Mouse (Mus musculus) testis, adult 10 weeks (tissue): ENCODE measurements around the gene Hoxd10. TPM values are rescaled to one million over a fixed set of nuclear protein-coding genes. Genes with fewer than 3 reads are reported as not detected.

Source experiments
- polyA plus RNA-seq: library from polyadenylated mRNA; stranded (reverse); fragments of 350-450 nt; fragmentation: Illumina TruSeq; extraction: RNeasy Lipid Tissue Mini Kit (QIAGEN cat#74804); gene quantifications from one replicate; pipeline ENCODE4 v1.2.3, GENCODE M21; 2014; ENCODE audit warnings: low read depth, low replicate concordance

Hoxd10 gene
- polyA plus RNA-seq = 0.95 TPM

GRCm38 (mm10) chr2:74691022-74691951, at the start of gene Hoxd10:
Hoxd10 (plus strand) TSS chr2:74691924.

GRCm38 (mm10) chr2:74659507-74660005, 32.2 kb upstream of the Hoxd10 start, which contains the start of gene Evx2:
Evx2 (minus strand) TSS chr2:74659557.

GRCm38 (mm10) chr2:74667842-74668357, 23.8 kb upstream of the Hoxd10 start, which contains the start of gene Hoxd13:
Hoxd13 (plus strand) TSS chr2:74668310.

DNA sequence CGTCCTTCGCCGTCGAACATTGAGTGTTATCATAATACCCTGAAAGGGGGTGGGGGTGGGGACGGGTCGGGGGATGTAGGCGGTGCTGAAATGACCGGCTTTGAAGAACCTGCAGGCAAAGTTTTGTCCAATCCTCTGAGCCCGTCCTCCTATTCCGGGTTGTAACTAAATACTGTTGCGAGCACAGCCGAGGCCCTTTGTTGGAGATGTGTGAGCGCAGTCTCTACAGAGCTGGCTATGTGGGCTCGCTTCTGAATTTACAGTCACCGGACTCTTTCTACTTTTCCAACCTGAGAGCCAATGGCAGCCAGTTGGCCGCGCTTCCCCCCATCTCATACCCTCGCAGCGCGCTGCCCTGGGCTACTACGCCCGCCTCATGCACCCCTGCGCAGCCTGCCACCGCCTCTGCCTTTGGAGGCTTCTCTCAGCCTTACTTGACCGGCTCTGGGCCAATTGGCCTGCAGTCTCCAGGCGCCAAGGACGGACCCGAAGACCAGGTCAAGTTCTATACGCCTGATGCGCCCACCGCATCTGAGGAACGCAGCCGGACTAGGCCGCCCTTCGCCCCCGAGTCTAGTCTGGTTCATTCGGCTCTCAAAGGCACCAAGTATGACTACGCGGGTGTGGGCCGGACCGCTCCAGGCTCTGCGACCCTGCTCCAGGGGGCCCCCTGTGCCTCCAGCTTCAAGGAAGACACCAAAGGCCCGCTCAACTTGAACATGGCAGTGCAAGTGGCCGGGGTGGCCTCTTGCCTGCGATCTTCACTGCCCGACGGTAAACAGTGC, 16.7 kb upstream of the Hoxd10 start, which contains the start of gene Hoxd12:
Gene Hoxd12 (plus strand): TSS at position 133 of the 785 bp plus-strand sequence.

GRCm38 (mm10) chr2:74678891-74679595, 12.7 kb upstream of the Hoxd10 start, which contains the start of gene Hoxd11:
Hoxd11 (plus strand) TSS chr2:74679557.

DNA sequence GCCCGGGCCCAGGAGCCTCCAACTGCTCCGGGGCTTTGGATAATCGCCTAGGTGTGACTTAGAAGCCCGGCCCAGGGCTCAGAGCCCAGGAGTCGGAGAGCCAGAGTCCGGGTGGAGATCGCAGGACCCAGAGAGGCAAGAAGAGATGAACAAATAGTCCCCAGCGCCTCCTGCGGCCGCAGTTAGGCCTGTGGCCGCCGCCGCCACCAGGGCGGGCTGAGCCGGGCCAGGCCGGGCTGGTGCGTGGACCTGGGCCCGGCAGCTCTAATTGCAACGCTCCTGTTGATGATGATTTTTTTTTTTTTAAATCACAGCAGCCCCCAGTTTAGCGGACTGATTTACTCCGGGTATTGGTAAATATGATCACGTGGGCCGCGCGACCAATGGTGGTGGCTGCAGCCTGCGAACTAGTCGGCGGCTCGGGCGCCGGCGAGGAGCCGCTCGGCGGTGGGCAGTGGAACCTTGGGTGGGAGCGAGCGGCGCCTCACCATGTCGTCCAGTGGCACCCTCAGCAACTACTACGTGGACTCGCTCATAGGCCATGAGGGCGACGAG, 5.9 kb downstream of the Hoxd10 start, which contains the start of gene Hoxd9:
Gene Hoxd9 (plus strand): TSS at position 161 of the 555 bp plus-strand sequence.

DNA sequence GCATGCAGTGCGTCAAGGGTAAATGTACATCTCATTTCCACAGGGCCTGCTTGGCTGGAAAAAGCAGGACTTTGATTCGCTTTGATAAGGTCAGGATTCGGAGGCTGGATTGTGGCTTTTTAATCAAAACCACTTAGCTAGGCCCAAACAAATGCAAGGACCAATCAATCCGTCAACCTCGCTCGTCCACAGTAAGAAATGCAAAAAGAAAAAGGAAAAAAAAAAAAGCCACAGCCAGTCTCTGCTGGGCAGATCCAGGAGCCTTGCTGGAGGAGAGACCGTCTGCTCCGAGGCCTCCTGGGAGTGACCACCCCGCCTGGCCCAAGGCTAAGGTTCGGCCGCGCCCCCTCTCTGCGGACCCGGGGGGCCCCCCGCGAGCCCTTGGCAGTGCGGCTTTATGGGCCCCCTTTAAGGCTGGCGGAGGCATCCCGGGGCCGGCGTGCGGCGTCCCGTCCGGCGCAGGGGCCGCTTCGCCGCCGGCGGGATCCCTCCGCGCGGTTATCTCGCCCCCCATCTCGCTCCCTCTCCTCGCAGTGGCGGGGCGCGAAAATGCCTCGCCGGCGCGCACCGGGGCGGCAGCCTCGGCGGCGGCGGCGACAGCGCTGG, 12.8 kb downstream of the Hoxd10 start, which contains the start of gene Hoxd8:
Gene Hoxd8 (plus strand): TSS at position 223 of the 606 bp plus-strand sequence.

DNA sequence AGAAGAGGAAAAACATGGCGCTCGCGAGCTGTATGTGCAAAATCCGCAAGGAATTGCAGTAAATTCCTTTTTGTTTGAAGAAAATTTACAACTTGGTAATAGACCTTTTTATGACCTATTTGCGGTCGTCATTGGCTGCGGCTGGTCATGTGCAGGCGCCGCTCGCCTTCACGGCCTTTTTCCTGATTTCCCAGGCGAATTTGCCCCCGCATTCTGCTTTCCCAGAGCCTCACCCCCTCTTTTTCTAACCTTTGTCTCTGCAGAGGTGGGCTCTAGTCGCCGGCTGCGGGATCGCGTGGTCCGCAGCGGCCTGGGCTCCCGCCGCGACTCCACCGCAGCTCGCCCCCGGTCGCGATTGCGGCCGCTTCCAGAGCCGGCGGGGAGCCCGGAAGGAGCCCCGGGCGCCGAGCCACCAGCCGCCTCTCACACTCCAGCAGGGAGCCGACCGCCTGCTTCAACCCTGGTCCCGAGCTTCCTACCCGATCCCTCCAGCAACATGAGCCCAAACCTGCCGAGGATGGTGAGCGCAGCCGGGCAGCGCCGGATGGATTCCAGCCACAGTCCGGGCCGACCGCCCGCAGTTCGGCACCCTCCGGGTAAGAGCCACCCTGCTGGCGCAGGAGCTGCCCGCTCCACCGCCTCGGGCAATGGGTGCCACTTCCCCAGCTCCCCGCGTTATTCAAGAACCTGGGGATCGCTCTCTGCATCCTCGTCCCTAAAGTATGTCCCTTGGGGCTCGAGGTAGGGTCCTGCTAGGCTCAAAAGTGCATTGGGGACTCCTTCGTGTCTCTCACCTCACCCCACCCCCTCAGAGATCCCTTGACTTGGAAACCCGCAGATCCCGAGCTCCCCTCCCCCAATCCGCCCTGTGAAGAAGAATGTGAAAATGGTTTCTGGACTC, 20.2 kb downstream of the Hoxd10 start, which contains the start of the genes Hoxd3 and Hoxd4:
Gene Hoxd3 (plus strand): TSS at position 207 of the 901 bp plus-strand sequence.
Gene Hoxd4 (plus strand): TSS at position 209 of the 901 bp plus-strand sequence.

DNA sequence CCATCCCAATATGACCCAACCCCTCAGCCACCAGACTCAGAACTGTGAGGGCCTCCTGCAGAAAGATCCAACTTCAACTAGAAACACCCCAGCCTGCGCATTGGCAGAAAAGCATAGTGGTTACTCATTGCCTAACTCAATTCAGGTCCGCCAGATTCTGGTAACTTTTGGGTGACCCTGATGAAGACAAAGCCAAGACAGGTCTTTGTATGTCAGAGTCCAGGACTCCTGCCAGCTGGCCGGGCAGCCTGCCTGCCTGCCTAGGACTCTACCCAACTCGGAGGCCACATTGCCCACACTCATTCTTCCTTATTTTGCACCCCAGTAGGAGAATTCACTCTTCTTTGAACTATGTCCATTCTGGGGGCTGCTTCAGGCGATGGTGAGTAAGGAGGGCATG, 34.8 kb downstream of the Hoxd10 start, which contains the start of gene Gm28230:
Gene Gm28230 (plus strand): TSS at position 178 of the 400 bp plus-strand sequence.

Other genes starting within 250 kb of the Hoxd10 start
- gene Lnpk, start 112.5 kb upstream of the Hoxd10 start, polyA plus RNA-seq = 203 TPM
- gene Evx2, start 32.4 kb upstream of the Hoxd10 start, polyA plus RNA-seq = 0.04 TPM
- 0.10 TPM for gene Hoxd13, start 23.6 kb upstream of the Hoxd10 start, polyA plus RNA-seq
- not detected for gene Hoxd12, start 16.9 kb upstream of the Hoxd10 start, polyA plus RNA-seq
- gene Hoxd11, start 12.4 kb upstream of the Hoxd10 start, polyA plus RNA-seq = not detected
- gene Hoxd9, start 5.8 kb downstream of the Hoxd10 start, polyA plus RNA-seq = 2.5 TPM
- 55.9 TPM for gene Hoxd8, start 12.7 kb downstream of the Hoxd10 start, polyA plus RNA-seq
- gene Hoxd3, start 20.0 kb downstream of the Hoxd10 start, polyA plus RNA-seq = 0.07 TPM
- 0.87 TPM for gene Hoxd4, start 20.0 kb downstream of the Hoxd10 start, polyA plus RNA-seq
- 0.29 TPM for gene Gm28230, start 34.8 kb downstream of the Hoxd10 start, polyA plus RNA-seq
- not detected for gene Hoxd1, start 71.1 kb downstream of the Hoxd10 start, polyA plus RNA-seq
- gene Mtx2, start 133.9 kb downstream of the Hoxd10 start, polyA plus RNA-seq = 114 TPM